23 mouse cellular contexts compared by ENCODE assay signal in the genomic region with DNA sequence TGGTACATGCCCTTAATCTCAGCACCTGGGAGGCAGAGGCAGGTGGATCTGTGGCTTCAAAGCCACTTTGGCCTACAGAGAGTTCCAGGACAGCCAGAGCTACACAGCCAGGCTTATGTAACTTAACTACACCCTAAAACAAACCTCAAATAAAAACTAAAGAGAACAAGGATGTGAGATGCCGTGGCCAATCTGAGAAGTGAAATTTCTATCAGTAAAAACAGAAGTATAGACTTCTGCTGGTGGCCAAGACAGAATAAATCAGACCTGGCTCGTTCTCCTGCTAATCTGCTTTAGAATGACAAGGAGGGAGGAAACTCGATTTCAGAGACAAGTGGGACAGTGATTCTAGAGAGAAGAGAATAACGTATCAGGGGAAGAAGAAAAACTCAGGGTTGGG. TPM values are rescaled to one million over a fixed set of nuclear protein-coding genes. Genes with fewer than 3 reads are reported as not detected.
DNase-seq lines count a peak whose midpoint lies in the region; ATAC-seq and TF ChIP-seq lines count a peak whose summit lies in the region.
"Had no signal": no experiment of that assay in that cellular context is flagged by ENCODE, and none has a peak within 500 bp of the region (broad histone marks: within the 10 kb centered on the region; RNA-seq: fewer than 3 reads in every experiment).

No protein-coding gene starts in this region.

- TF ChIP-seq EP300 in liver, postnatal 0 days (IDR thresholded peaks at IDR 0.05; ENCODE audit: low read depth), result no peak

- peak overlapping the region; percentile 72; the same call in 1 of the 2 replicates for H3K27ac ChIP-seq in liver, adult 2 months (replicated peaks; ENCODE audit: insufficient read depth, low read depth, low read length)
- H3K27ac ChIP-seq in liver, embryonic 11.5 days (ENCODE audit: low read depth, low read length), result no peak overlapping the region
- H3K27ac ChIP-seq in bone marrow macrophage, adult 2 months (ENCODE audit: insufficient read depth, low read depth, low read length), result peak overlapping the region; percentile 84
- H3K27ac ChIP-seq in liver, postnatal 0 days (ENCODE audit: low read depth), result peak overlapping the region; percentile 67
- H3K27ac ChIP-seq in midbrain, postnatal 0 days (ENCODE audit: low read depth, low read length), result no peak overlapping the region
- H3K27ac ChIP-seq: forebrain, embryonic 15.5 days; heart, adult 2 months; heart, embryonic 13.5 days; hindbrain, embryonic 13.5 days; kidney, embryonic 15.5 days; midbrain, embryonic 15.5 days; stomach, embryonic 15.5 days had no signal

- H3K36me3 ChIP-seq in liver, adult 2 months (ENCODE audit: control insufficient read depth, insufficient read depth, low read length), result no peaks in the 10 kb centered on the region
- no peaks in the 10 kb centered on the region for H3K36me3 ChIP-seq in liver, embryonic 11.5 days (ENCODE audit: control insufficient read depth, insufficient read depth, low read length)
- H3K36me3 ChIP-seq in liver, postnatal 0 days (replicated peaks; ENCODE audit: insufficient read depth, low read length), result no peaks in the 10 kb centered on the region
- H3K36me3 ChIP-seq in splenic B cell, adult 2 months (ENCODE audit: control insufficient read depth, insufficient read depth, low read length, poor library complexity, severe bottlenecking), result no peaks in the 10 kb centered on the region
- H3K36me3 ChIP-seq in midbrain, postnatal 0 days (ENCODE audit: insufficient read depth, low read length), result no peaks in the 10 kb centered on the region
- H3K36me3 ChIP-seq: embryonic facial prominence, embryonic 10.5 days; forebrain, embryonic 15.5 days; heart, embryonic 13.5 days; hindbrain, embryonic 13.5 days; kidney, embryonic 15.5 days; midbrain, embryonic 15.5 days; stomach, embryonic 15.5 days had no signal

- H3K27me3 ChIP-seq in liver, adult 2 months (ENCODE audit: control insufficient read depth, insufficient read depth, low read length), result no peaks in the 10 kb centered on the region
- no peaks in the 10 kb centered on the region for H3K27me3 ChIP-seq in liver, embryonic 11.5 days (replicated peaks; ENCODE audit: control insufficient read depth, insufficient read depth, low read length)
- H3K27me3 ChIP-seq in liver, postnatal 0 days (ENCODE audit: insufficient read depth, low read length), result no peaks in the 10 kb centered on the region
- no peaks in the 10 kb centered on the region for H3K27me3 ChIP-seq in splenic B cell, adult 2 months (ENCODE audit: control insufficient read depth, insufficient read depth, low read length, poor library complexity, severe bottlenecking)
- H3K27me3 ChIP-seq in midbrain, postnatal 0 days (ENCODE audit: insufficient read depth, low read length), result no peaks in the 10 kb centered on the region
- H3K27me3 ChIP-seq: forebrain, embryonic 15.5 days; heart, embryonic 13.5 days; hindbrain, embryonic 13.5 days; kidney, embryonic 15.5 days; midbrain, embryonic 15.5 days; stomach, embryonic 15.5 days had no signal

- ATAC-seq in liver, embryonic 11.5 days (replicated peaks; ENCODE audit: low FRiP score), result no peak
- ATAC-seq in liver, postnatal 0 days, result no peak
- ATAC-seq in midbrain, postnatal 0 days (ENCODE audit: low FRiP score), result no peak
- ATAC-seq: forebrain, embryonic 15.5 days; midbrain, embryonic 15.5 days had no signal

- no peak overlapping the region for H3K4me2 ChIP-seq in liver, embryonic 11.5 days
- no peak overlapping the region for H3K4me2 ChIP-seq in liver, postnatal 0 days (ENCODE audit: low read depth, low read length)
- H3K4me2 ChIP-seq in midbrain, postnatal 0 days (ENCODE audit: low read depth, low read length, poor library complexity, severe bottlenecking), result no peak overlapping the region
- H3K4me2 ChIP-seq: forebrain, embryonic 15.5 days; heart, embryonic 13.5 days; hindbrain, embryonic 13.5 days; kidney, embryonic 15.5 days; lung, embryonic 14.5 days; midbrain, embryonic 15.5 days; stomach, embryonic 15.5 days had no signal

- no peaks in the 10 kb centered on the region for H3K9me3 ChIP-seq in liver, embryonic 11.5 days (ENCODE audit: control insufficient read depth, low read length)
- no peaks in the 10 kb centered on the region for H3K9me3 ChIP-seq in liver, postnatal 0 days (ENCODE audit: low read length)
- no peaks in the 10 kb centered on the region for H3K9me3 ChIP-seq in midbrain, postnatal 0 days (ENCODE audit: low read length)
- H3K9me3 ChIP-seq: embryonic facial prominence, embryonic 10.5 days; forebrain, embryonic 15.5 days; heart, embryonic 13.5 days; hindbrain, embryonic 13.5 days; kidney, embryonic 15.5 days; midbrain, embryonic 15.5 days; stomach, embryonic 15.5 days had no signal

- H3K4me1 ChIP-seq in liver, adult 2 months (ENCODE audit: control insufficient read depth, insufficient read depth, low read length), result peaks cover 13% of the 10 kb centered on the region
- peaks cover 3% of the 10 kb centered on the region; the same call in 1 of the 2 replicates for H3K4me1 ChIP-seq in liver, embryonic 11.5 days (replicated peaks; ENCODE audit: control insufficient read depth, insufficient read depth, low read length)
- H3K4me1 ChIP-seq in bone marrow macrophage, adult 2 months (ENCODE audit: control insufficient read depth, insufficient read depth, low read length), result peaks cover 48% of the 10 kb centered on the region
- H3K4me1 ChIP-seq in liver, postnatal 0 days (ENCODE audit: insufficient read depth), result peaks cover 31% of the 10 kb centered on the region
- no peaks in the 10 kb centered on the region for H3K4me1 ChIP-seq in midbrain, postnatal 0 days (ENCODE audit: insufficient read depth, low read length)
- H3K4me1 ChIP-seq: midbrain, embryonic 15.5 days had no signal

- 70% methylated on average over 4 of the region's 4 CpGs for whole genome bisulfite sequencing in liver, adult 2 months
- 57% methylated on average over 4 of the region's 4 CpGs for WGBS in liver, embryonic 11.5 days
- 44% methylated on average over 4 of the region's 4 CpGs for WGBS in liver, postnatal 0 days (ENCODE audit: insufficient replicate concordance)
- 63% methylated on average over 4 of the region's 4 CpGs for WGBS in midbrain, postnatal 0 days

- no peaks in the 10 kb centered on the region for H3K79me2 ChIP-seq in liver, adult 2 months (ENCODE audit: control insufficient read depth, insufficient read depth, low read length)

- TF ChIP-seq CTCF in liver, adult 2 months (IDR thresholded peaks at IDR 0.05; ENCODE audit: low read depth, low read length), result no peak
- no peak for TF ChIP-seq CTCF in bone marrow macrophage, adult 2 months (IDR thresholded peaks at IDR 0.05; ENCODE audit: low read depth, low read length)
- no peak for TF ChIP-seq CTCF in liver, postnatal 0 days (IDR thresholded peaks at IDR 0.05; ENCODE audit: low read depth)
- TF ChIP-seq CTCF in midbrain, postnatal 0 days (IDR thresholded peaks at IDR 0.05), result no peak

- no peak overlapping the region for H3K9ac ChIP-seq in liver, adult 2 months (ENCODE audit: low read depth, low read length)
- H3K9ac ChIP-seq in liver, embryonic 11.5 days (ENCODE audit: low read depth, low read length), result no peak overlapping the region
- no peak overlapping the region for H3K9ac ChIP-seq in liver, postnatal 0 days (replicated peaks)
- H3K9ac ChIP-seq in midbrain, postnatal 0 days (replicated peaks; ENCODE audit: low read length, poor library complexity, severe bottlenecking), result no peak overlapping the region
- H3K9ac ChIP-seq: forebrain, embryonic 15.5 days; heart, embryonic 13.5 days; hindbrain, embryonic 13.5 days; kidney, embryonic 15.5 days; lung, embryonic 14.5 days; midbrain, embryonic 15.5 days; stomach, embryonic 15.5 days had no signal

- H3K4me3 ChIP-seq in liver, adult 2 months (ENCODE audit: insufficient read depth, low read depth, low read length), result no peak overlapping the region
- H3K4me3 ChIP-seq in liver, embryonic 11.5 days (ENCODE audit: low read depth, low read length), result no peak overlapping the region
- H3K4me3 ChIP-seq in bone marrow macrophage, adult 2 months (ENCODE audit: insufficient read depth, low read length), result no peak overlapping the region
- no peak overlapping the region for H3K4me3 ChIP-seq in liver, postnatal 0 days (ENCODE audit: low read depth, low read length)
- no peak overlapping the region for H3K4me3 ChIP-seq in midbrain, postnatal 0 days (ENCODE audit: low read depth, low read length)
- H3K4me3 ChIP-seq: embryonic facial prominence, embryonic 10.5 days; forebrain, embryonic 15.5 days; heart, adult 2 months; heart, embryonic 13.5 days; hindbrain, embryonic 13.5 days; kidney, embryonic 15.5 days; midbrain, embryonic 15.5 days; stomach, embryonic 15.5 days had no signal

- TF ChIP-seq POLR2A in liver, adult 2 months (IDR thresholded peaks at IDR 0.05; ENCODE audit: extremely low read depth, insufficient read depth, low read length), result no peak
- TF ChIP-seq POLR2A in bone marrow macrophage, adult 2 months (IDR thresholded peaks at IDR 0.05; ENCODE audit: borderline replicate concordance, low read depth, low read length), result no peak

- DNase-seq in liver, adult 2 months (ENCODE audit: extremely low read depth, low read depth, low spot score), result no peak
- no peak for DNase-seq in liver, embryonic 11.5 days (ENCODE audit: low spot score)
- no peak for DNase-seq in liver, postnatal 0 days
- DNase-seq in splenic B cell, adult 2 months (ENCODE audit: low read depth, low spot score), result peak; percentile 63
- no peak for DNase-seq in gastrocnemius, postnatal 4 days (ENCODE audit: low spot score in 2 of 2)
- no peak for DNase-seq in midbrain, postnatal 0 days (ENCODE audit: low spot score)
- DNase-seq: adrenal gland, postnatal 36 days; cerebellum, adult 18-20 months; heart, adult 2 months; heart, postnatal 14 days; kidney, adult 11 months; kidney, postnatal 36 days; lung, embryonic 14.5 days; right cerebral cortex, adult 18-20 months; thymus, postnatal 25 days had no signal

RNA-seq across cellular contexts. Expression of a gene that starts 29.2 kb away (rescaled TPM):
- total RNA-seq in liver, adult 2 months (2014; rRNA removed), result 26.4 and 28.3 TPM in 2 replicates
- 11.9 and 14.0 TPM in 2 replicates for polyA plus RNA-seq in liver, adult 2 months (2012; rRNA removed)
- 32.6 and 35.5 TPM in 2 replicates for polyA plus RNA-seq in liver, embryonic 11.5 days (2014; fragmentation: Nextera tagmentation; extraction: Ambion mirVana)
- polyA plus RNA-seq in bone marrow macrophage, adult 2 months (2012; ENCODE audit: insufficient read depth, insufficient read length, missing spikeins), result 89.1 and 92.5 TPM in 2 replicates
- polyA plus RNA-seq in liver, postnatal 0 days (2015; fragmentation: Nextera tagmentation; extraction: Ambion mirVana), result 16.3 and 16.6 TPM in 2 replicates
- 10 to 100 TPM; 61.8 to 63.4 TPM for total RNA-seq in gastrocnemius, postnatal 4 days (2021)
- total RNA-seq in midbrain, postnatal 0 days (2014; rRNA removed), result 61.1 and 78.9 TPM in 2 replicates
- polyA plus RNA-seq in midbrain, postnatal 0 days (2015; fragmentation: Nextera tagmentation; extraction: Ambion mirVana), result 30.9 and 32.4 TPM in 2 replicates

RNA-seq across cellular contexts. Expression of a gene that starts 49.9 kb away (rescaled TPM):
- total RNA-seq in liver, adult 2 months (2014; rRNA removed), result 7.3 and 9.5 TPM in 2 replicates
- 5.0 and 5.1 TPM in 2 replicates for polyA plus RNA-seq in liver, adult 2 months (2012; rRNA removed)
- polyA plus RNA-seq in liver, embryonic 11.5 days (2014; fragmentation: Nextera tagmentation; extraction: Ambion mirVana), result 29.8 and 32.9 TPM in 2 replicates
- polyA plus RNA-seq in bone marrow macrophage, adult 2 months (2012; ENCODE audit: insufficient read depth, insufficient read length, missing spikeins), result 345 and 358 TPM in 2 replicates
- polyA plus RNA-seq in liver, postnatal 0 days (2015; fragmentation: Nextera tagmentation; extraction: Ambion mirVana), result 25.5 and 26.4 TPM in 2 replicates
- 10 to 100 TPM; 26.3 to 27.4 TPM for total RNA-seq in gastrocnemius, postnatal 4 days (2021)
- 5.5 and 7.5 TPM in 2 replicates for total RNA-seq in midbrain, postnatal 0 days (2014; rRNA removed)
- polyA plus RNA-seq in midbrain, postnatal 0 days (2015; fragmentation: Nextera tagmentation; extraction: Ambion mirVana), result 10.5 and 12.8 TPM in 2 replicates

Comparison
In these comparisons a context has a peak if more than half of its experiments do, and no peak if none do; other contexts are left out.
1. H3K27ac ChIP-seq: peak in liver, adult 2 months (single experiment), bone marrow macrophage, adult 2 months (single experiment) and liver, postnatal 0 days (single experiment); none in liver, embryonic 11.5 days (single experiment) and midbrain, postnatal 0 days (single experiment).
2. RNA of a gene that starts 49.9 kb away (polyA plus RNA-seq): 345 to 358 TPM in bone marrow macrophage, adult 2 months; 29.8 to 32.9 TPM in liver, embryonic 11.5 days, 25.5 to 26.4 TPM in liver, postnatal 0 days, 10.5 to 12.8 TPM in midbrain, postnatal 0 days and 5.0 to 5.1 TPM in liver, adult 2 months; every median in the first group is over 10 times any median in the second.